15 mouse cellular contexts compared by ENCODE assay signal in the genomic region with DNA sequence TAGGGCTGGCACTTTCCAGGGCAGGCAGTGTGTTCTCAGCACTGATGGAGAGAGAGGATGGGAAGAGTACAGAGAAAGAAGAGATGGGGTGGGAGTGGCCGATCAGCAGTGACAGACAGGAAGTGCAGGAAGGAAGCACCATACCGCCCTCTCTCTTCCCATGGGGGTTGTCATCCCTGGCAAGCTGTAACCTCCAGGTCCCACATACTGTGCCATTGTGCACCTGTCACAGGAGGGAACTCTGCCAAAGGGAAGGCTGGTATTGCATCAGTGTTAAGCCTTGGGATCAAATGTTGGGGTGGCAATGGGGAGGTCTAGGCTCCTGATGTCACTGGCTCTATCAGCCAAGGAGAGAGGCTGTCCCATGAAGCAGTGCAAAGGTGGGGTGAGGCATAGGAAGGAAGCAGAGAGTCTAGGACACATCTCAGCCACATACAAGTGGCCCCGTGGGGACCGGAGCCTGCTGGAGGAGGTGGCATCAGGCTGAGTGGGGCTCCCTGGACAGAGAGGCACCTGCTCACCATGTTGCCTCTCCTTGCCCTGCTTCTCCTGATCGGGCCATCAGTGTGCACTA. TPM values are rescaled to one million over a fixed set of nuclear protein-coding genes. Genes with fewer than 3 reads are reported as not detected.
DNase-seq lines count a peak whose midpoint lies in the region; ATAC-seq and TF ChIP-seq lines count a peak whose summit lies in the region.
"Had no signal": no experiment of that assay in that cellular context is flagged by ENCODE, and none has a peak within 500 bp of the region (broad histone marks: within the 10 kb centered on the region; RNA-seq: fewer than 3 reads in every experiment).

A gene (plus strand): TSS at position 352 of the 574 bp plus-strand sequence.

- peaks cover 22% of the 10 kb centered on the region; the same call in 1 of the 2 replicates for H3K4me1 ChIP-seq in kidney, adult 2 months (ENCODE audit: control insufficient read depth, insufficient read depth, low read length)

- peak; percentile 14 for DNase-seq in kidney, adult 2 months
- DNase-seq in kidney, adult 11 months, result no peak
- DNase-seq in B cell, adult 2 months, result peak; percentile 42 to 46
- DNase-seq in T-cell, adult 2 months (ENCODE audit: low spot score), result peak; percentile 27
- no peak for DNase-seq in adrenal gland, postnatal 10 days
- no peak for DNase-seq in adrenal gland, adult 18-20 months (ENCODE audit: low spot score in 2 of 2)
- no peak for DNase-seq in layer of hippocampus, postnatal 36 days
- DNase-seq: lung, adult 2 months; right cerebral cortex, postnatal 4 days had no signal

- TF ChIP-seq POLR2A in kidney, adult 2 months (IDR thresholded peaks at IDR 0.05; ENCODE audit: low read depth, low read length), result no peak

- TF ChIP-seq CTCF in kidney, adult 2 months (conservative IDR thresholded peaks at IDR 0.05; ENCODE audit: insufficient read depth, insufficient read length, low read depth, low read length), result no peak

- no peaks in the 10 kb centered on the region for H3K27me3 ChIP-seq in kidney, adult 2 months (replicated peaks; ENCODE audit: control insufficient read depth, insufficient read depth, low read length)

- H3K27ac ChIP-seq in kidney, adult 2 months (ENCODE audit: insufficient read depth, low read depth, low read length), result no peak within 1 kb of the TSS
- H3K27ac ChIP-seq: hindbrain, embryonic 15.5 days had no signal

- H3K36me3 ChIP-seq in kidney, adult 2 months (ENCODE audit: control insufficient read depth, insufficient read depth, low read length), result no peaks in the 10 kb centered on the region
- H3K36me3 ChIP-seq: heart, embryonic 15.5 days; hindbrain, embryonic 15.5 days had no signal

- WGBS in kidney, adult 2 months, result 54% methylated on average over 5 of the region's 5 CpGs

- ATAC-seq in inflammation-experienced regulatory T-cells, adult 6 months, result peak; percentile 26
- ATAC-seq: midbrain, embryonic 16.5 days had no signal

- no peak within 1 kb of the TSS for H3K4me3 ChIP-seq in kidney, adult 2 months (ENCODE audit: insufficient read depth, low read depth, low read length)
- H3K4me3 ChIP-seq: erythroblast, embryonic 14.5 days; heart, embryonic 15.5 days; hindbrain, embryonic 15.5 days had no signal

RNA-seq across cellular contexts. Expression of the gene that starts here (rescaled TPM):
- 0.09 TPM in 1 of 2 replicates, not detected in the other for polyA plus RNA-seq in kidney, adult 2 months (2012; rRNA removed)
- polyA plus RNA-seq in inflammation-experienced regulatory T-cells, adult 6 months (2017; shearing (Covaris generic)), result under 1 TPM in 1 of 3 experiments, not detected in 2; 0.47 TPM
- total RNA-seq in adrenal gland, postnatal 10 days (2021), result not detected
- not detected for total RNA-seq in adrenal gland, adult 18-20 months (2021)
- total RNA-seq in layer of hippocampus, postnatal 36 days (2021), result not detected
- total RNA-seq: left cerebral cortex, postnatal 14 days had no signal
- polyA plus RNA-seq: erythroblast, embryonic 14.5 days; heart, embryonic 15.5 days; hindbrain, embryonic 15.5 days; midbrain, embryonic 16.5 days had no signal

Comparison
In these comparisons a context has a peak if more than half of its experiments do, and no peak if none do; other contexts are left out.
1. Peak in DNase-seq in kidney, adult 2 months; RNA of the gene not detected or under 1 TPM.
2. Peak in ATAC-seq in inflammation-experienced regulatory T-cells, adult 6 months; RNA of the gene not detected or under 1 TPM.
3. DNase-seq: peak in B cell, adult 2 months (2 of 2) and T-cell, adult 2 months (single experiment); none in kidney, adult 11 months (single experiment), adrenal gland, postnatal 10 days (single experiment), adrenal gland, adult 18-20 months (0 of 2) and layer of hippocampus, postnatal 36 days (0 of 2).